Mouse (Mus musculus) spleen, adult 2 months (tissue): Measurements from ENCODE around the gene Ptbp3. TPM values are rescaled to one million over a fixed set of nuclear protein-coding genes. Genes with fewer than 3 reads are reported as not detected.

ENCODE experiments used
- DNase-seq, 2 experiments: peaks; one replicate each; pipeline versions ENCODE4 v3.0.0 to v3.0.0-alpha.2; 2012 to 2021; ENCODE audit warnings: low spot score in 2 of 2, low read depth in 1 of 2
- H3K27ac ChIP-seq: fragments of 200-500 bp; 2 replicates; pipeline ENCODE4 v1.5.1; 2012; ENCODE audit warnings: low read length, inconsistent platforms; ENCODE audit not compliant: insufficient read depth
- H3K27me3 ChIP-seq: fragments of 200-500 bp; 2 replicates; pipeline ENCODE4 v1.6.1; 2012; ENCODE audit warnings: mild to moderate bottlenecking, moderate library complexity, low read length, inconsistent platforms; ENCODE audit not compliant: control insufficient read depth, insufficient read depth
- H3K36me3 ChIP-seq: fragments of 200-500 bp; 2 replicates; pipeline ENCODE4 v1.6.1; 2012; ENCODE audit warnings: mild to moderate bottlenecking, low read length, inconsistent platforms; ENCODE audit not compliant: control insufficient read depth, insufficient read depth
- H3K4me1 ChIP-seq: fragments of 200-500 bp; 2 replicates; pipeline ENCODE4 v1.6.1; 2011; ENCODE audit warnings: inconsistent platforms; ENCODE audit not compliant: control insufficient read depth, insufficient read depth, insufficient read length
- H3K4me3 ChIP-seq: fragments of 200-500 bp; 2 replicates; pipeline ENCODE4 v1.5.1; 2011; ENCODE audit warnings: mild to moderate bottlenecking, inconsistent platforms; ENCODE audit not compliant: insufficient read depth, insufficient read length; ENCODE audit errors: extremely low read depth
- CTCF ChIP-seq: fragments of 200-500 bp; IDR thresholded peaks from 2 replicates; pipeline ENCODE4 v1.5.1; 2011; ENCODE audit warnings: mild to moderate bottlenecking, inconsistent platforms; ENCODE audit not compliant: insufficient read depth, insufficient read length, insufficient replicate concordance; ENCODE audit errors: extremely low read depth
- POLR2A ChIP-seq: fragments of 200-500 bp; IDR thresholded peaks from 2 replicates; pipeline ENCODE4 v1.6.1; 2011; ENCODE audit warnings: low read depth, low read length, inconsistent platforms
- WGBS: fragments of 180-500 bp; shearing (Covaris S2); methylation state at CpG from one replicate; pipeline ENCODE4 v1.1.7; 2018; 5-methylcytosine and 5-hydroxymethylcytosine counted together
- polyA plus RNA-seq: library from polyadenylated mRNA; depleted of rRNA; stranded (reverse); fragments of >200 nt; gene quantifications from 2 replicates; pipeline ENCODE4 v1.2.3, GENCODE M21; 2012

The Ptbp3 gene
- polyA plus RNA-seq, 1 experiment = 49.8 TPM

DNA sequence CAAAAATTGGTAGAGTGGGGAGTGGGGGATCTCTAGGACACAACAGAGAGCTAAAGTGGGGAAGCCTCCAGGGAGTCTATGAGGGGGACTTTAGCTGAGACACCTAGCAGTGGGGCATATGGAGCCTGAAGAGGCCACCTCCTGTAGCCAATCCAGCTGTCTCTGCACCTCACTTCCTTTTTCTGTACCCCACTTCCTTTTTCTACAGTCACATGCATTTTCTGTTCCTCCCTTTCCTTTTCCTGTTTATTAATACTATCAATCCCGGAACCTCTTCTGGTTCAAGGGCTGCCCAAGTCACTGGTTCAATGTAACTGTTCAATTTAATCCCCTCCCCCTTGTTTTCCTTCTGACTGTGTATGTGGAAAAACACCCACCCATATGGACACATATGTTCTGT is 107.9 kb downstream of the Ptbp3 start:
- Histone ChIP-seq H3K4me3 (no peak overlapping the region), H3K27ac (peak overlapping the region; percentile 88), H3K36me3 (no peaks in the 10 kb centered on the region), H3K4me1 (peaks cover 35% of the 10 kb centered on the region; the same call in 1 of the 2 replicates), H3K27me3 (no peaks in the 10 kb centered on the region)
- DNase-seq = peak; percentile 28 to 64
- no peak for TF ChIP-seq CTCF
- no peak; the same call in 1 of the 2 replicates for TF ChIP-seq POLR2A
- 8% methylated on average over 1 of the region's 1 CpGs for WGBS

DNA sequence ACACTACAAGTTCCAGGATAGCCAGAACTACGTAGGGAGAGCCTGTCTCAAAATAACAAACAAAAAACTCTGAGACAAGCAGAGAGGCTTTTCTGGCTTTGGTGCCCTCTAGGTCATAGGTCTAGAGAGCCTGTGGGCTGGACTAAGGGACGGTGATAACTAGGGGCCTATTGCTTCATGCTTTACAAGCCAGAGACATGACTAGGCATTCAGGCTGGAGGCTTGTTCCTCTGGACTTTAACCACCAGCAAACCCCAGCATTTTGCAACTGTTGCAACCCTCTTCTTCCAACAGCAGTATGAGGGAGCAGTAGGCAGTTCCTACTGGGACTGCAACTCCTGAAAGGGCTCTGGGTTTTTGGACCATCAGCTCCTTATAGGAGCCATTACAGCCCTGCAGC is 109.2 kb downstream of the Ptbp3 start:
- peaks cover 29% of the 10 kb centered on the region; the same call in 1 of the 2 replicates for H3K4me1 ChIP-seq
- no peaks in the 10 kb centered on the region for H3K27me3 ChIP-seq
- TF ChIP-seq CTCF (no peak), POLR2A (no peak)
- no peaks in the 10 kb centered on the region for H3K36me3 ChIP-seq
- H3K27ac ChIP-seq = peak overlapping the region; percentile 88
- 30% methylated on average over 2 of the region's 2 CpGs for WGBS
- no peak overlapping the region for H3K4me3 ChIP-seq
- no peak for DNase-seq

DNA sequence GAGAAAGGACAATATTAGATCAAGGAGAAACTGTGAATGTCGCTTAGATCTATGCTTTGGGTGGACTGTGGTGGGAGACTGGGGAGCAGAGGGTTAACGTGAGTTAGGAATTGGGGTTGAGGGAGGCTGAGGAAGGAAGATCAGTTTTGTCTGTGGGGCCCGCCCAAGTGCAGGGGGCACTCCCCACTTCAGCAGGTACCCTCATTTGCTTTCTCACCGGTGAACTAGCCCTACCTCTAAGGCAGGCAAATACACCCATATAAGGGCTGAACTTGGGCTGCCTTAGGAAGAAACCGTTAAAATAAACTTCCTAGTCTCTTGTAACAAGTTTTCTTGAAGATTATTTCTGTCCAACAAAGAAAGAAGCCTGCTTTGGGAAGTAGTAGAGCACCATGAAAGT is 110.1 kb downstream of the Ptbp3 start:
- Histone ChIP-seq H3K4me1 (peaks cover 26% of the 10 kb centered on the region; the same call in 1 of the 2 replicates), H3K27me3 (no peaks in the 10 kb centered on the region), H3K4me3 (peak overlapping the region; percentile 70), H3K27ac (peak overlapping the region; percentile 91), H3K36me3 (no peaks in the 10 kb centered on the region)
- no peak for TF ChIP-seq POLR2A
- no peak for TF ChIP-seq CTCF
- 12% methylated on average over 5 of the region's 5 CpGs for WGBS
- peak in 1 of 2 experiments; percentile 20 for DNase-seq

DNA sequence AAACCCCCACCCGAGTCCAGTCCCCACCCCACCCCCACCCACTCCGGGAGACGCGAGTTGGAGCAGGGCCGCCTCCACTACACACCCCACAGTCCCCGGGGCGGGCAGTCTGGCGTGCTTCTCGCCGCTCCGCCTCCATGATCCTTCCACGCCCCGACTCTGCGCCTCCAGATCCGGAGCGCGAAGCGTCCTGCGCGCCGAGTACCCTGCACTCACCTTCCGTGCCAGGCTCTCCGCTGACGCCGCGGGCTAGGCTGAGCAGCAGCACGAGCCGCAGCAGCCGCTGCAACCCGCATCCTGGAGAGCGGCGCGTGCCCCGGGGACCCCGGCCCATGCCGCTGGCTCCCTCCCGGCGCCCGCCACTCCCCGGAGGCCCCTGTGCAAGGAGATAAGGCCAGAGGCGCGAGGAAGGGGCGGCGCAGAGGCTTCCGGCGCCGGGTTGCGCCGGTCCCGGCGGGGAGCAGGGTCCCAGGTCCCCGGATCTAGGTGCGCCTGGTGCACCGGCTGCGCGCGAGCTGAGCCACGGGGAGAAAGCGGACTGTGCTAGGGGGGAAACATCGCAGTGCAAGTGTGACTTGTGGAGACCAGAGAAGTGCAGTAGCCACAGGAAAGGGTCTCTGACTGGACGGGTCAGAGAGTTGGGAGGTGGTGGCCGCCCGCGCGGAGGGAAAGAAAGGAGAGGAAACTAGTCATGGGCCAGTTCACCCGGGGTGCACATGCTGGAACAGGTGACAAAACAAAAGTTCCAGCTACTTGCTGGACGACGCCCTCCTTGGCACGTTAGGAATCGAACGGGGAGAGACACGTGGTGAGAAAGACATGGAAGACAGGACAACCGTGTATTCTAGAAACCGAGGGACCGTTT is 110.9 kb downstream of the Ptbp3 start, which contains the start of gene Susd1:
Gene Susd1 (minus strand): TSS at position 644 of the 865 bp plus-strand sequence.
- H3K4me3 ChIP-seq = peak within 1 kb of the TSS; percentile 70
- WGBS = 1% methylated on average over 75 of the region's 75 CpGs
- no peaks in the 10 kb centered on the region for H3K27me3 ChIP-seq
- no peaks in the 10 kb centered on the region for H3K36me3 ChIP-seq
- TF ChIP-seq POLR2A (peak; percentile 22; the same call in 1 of the 2 replicates), CTCF (no peak)
- peak within 1 kb of the TSS; percentile 91 for H3K27ac ChIP-seq
- H3K4me1 ChIP-seq = peaks cover 22% of the 10 kb centered on the region; the same call in 1 of the 2 replicates
- peak; percentile 29 to 55 for DNase-seq

DNA sequence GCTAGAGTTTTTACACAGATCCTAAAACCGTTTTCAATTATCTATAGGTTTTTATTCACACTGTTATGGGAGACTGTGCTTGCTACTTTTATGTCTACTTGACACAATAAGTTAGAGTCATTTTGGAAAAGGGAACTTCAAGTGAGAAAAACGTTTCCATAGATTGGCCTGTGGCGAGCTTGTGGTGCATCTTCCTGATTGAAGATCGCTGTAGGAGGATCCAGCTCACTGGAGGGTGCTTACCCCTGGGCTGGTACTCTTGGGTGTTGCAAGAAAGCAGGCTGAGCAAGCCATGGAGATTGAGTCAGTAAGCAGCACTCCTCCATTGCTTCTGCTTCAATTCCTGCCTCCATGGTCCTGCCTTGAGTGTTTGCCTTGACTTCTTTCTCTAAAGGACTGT is 113.2 kb downstream of the Ptbp3 start:
- Histone ChIP-seq H3K27me3 (no peaks in the 10 kb centered on the region), H3K27ac (peak overlapping the region; percentile 43; the same call in 1 of the 2 replicates), H3K4me1 (peaks cover 12% of the 10 kb centered on the region; the same call in 1 of the 2 replicates), H3K4me3 (no peak overlapping the region), H3K36me3 (no peaks in the 10 kb centered on the region)
- peak; percentile 25 to 54 for DNase-seq
- 30% methylated on average over 4 of the region's 4 CpGs for WGBS
- TF ChIP-seq CTCF (no peak), POLR2A (no peak)

DNA sequence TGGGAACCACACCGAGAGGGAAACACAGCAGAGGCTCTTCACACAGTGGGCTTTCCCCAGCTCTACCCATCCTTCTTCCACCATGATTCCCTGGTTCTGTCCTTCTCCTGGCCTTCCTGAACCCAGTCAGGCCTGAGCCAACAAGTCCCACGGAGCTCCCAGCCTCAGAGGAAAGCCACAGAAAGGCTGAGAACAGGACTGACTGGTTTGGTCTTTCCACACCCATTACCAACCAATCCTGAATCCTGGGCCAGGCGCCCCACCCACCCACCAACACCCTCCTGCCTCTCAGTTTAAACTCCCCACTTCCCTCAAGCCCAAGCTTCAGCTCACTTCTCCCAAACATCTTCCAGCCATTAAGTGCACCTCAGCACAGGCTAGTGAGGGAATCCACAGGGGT is 115.1 kb downstream of the Ptbp3 start:
- 68% methylated on average over 3 of the region's 3 CpGs for WGBS
- H3K4me3 ChIP-seq = no peak overlapping the region
- no peaks in the 10 kb centered on the region for H3K36me3 ChIP-seq
- H3K27me3 ChIP-seq = no peaks in the 10 kb centered on the region
- no peak overlapping the region for H3K27ac ChIP-seq
- DNase-seq = no peak
- TF ChIP-seq POLR2A (no peak), CTCF (no peak)
- H3K4me1 ChIP-seq = peaks cover 5% of the 10 kb centered on the region; the same call in 1 of the 2 replicates
